Mouse (Mus musculus): ENCODE measurements around the gene Hhipl1.

Hhipl1 gene

DNA sequence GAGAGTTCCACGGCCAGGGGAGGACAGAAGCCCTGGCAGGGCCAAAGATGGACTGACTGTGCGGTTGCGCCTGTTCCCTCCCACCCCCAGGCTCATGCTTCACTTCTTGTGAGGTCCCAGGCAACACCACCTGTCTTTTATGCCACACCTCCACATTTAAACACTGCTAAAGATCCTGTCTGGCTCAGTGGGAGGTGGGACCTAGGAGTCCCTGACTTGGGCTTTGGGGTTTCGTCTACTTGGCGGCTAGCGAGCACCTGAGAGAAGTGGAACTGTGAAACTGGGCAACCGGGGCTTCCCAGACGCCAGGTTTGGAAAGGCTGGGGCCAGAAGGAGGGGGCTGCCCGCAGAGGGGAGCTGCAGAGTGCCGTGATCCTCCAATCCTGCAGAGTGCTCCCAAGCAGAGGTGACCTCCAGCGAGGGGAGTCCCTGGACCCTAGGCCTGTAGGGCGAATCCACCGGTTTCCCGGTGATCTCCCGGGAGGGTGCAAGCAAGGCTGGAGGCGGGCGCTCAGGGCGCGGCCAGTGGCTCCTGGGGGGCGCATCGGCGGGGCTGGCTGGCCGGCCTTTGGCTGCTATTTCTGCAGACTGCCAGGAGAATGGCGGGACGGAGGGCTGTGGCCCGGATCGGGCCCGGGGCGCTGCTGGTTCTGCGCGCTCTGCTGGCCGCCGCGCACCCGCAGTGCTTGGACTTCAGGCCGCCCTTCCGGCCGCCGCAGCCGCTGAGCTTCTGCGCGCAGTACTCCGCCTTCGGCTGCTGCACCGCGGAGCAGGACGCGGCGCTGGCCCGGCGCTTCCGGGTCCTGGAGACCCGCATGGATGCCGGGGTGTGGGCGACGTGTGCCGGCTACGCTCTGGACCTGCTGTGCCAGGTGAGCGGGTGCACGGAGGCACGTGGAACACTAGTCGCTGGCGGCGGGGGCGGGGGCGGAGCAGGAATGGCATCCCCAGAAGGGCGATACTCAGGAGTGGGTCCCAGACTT lies at the start of gene Hhipl1:
Hhipl1 (plus strand) TSS at position 459 of the 983 bp plus-strand sequence.
- DNase-seq (ENCODE audit: low read depth, low spot score): no peak

DNA sequence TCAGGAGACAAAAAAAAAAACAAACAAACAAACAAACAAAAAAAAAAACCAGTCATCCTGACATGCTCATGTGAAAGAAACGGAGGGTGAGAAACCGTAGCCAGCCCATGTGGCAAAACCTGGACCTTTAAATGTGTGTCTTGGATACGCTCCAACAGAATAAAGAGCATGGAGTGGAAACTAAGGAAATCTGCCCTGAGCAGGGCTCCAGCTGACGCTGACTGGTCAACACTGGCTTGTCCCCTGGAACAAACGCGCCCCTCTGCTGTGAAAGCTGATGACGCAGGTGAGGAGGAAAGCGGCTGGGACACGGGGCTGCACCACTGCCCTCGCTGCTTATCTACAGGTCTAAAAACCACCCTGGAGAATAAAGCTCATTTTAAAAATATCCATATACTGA lies 49.3 kb upstream of the Hhipl1 start:
- no peak for DNase-seq (ENCODE audit: low read depth, low spot score)

DNA sequence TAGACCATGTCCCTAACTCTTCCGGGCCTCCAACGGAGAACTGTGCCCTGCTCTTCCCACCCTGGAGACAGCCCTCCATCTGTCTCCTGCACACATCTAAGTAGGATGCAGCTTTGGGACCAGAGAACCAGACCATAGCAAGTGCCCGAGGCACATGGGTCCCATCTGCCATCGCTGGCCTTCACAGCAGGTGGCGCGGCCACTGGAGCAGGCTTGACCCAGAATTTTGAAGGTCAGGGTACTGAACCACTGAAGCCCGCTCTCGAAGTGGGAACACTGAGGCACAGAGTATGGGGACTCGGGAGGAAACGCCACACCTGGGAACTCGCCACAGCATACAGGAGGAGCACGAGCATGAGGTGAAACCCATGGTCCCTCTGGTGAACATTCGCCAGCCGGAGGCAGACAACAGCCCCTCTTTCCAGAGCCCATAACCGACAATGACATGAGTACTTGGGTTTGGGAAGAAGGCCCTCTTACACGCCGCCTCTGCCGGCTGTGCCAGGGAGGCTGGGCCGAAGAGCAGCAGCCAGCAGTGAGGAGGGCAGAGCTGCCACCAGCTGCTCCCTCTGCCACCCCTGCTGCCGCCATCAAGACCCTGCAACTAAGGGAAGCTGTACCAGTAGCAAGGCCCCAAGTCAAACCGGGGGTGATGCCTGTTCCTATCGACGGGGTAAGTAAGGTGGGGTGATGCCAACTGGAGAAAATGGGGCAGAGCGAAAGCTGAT lies 46.6 kb upstream of the Hhipl1 start:
- DNase-seq (ENCODE audit: low read depth, low spot score): no peak

DNA sequence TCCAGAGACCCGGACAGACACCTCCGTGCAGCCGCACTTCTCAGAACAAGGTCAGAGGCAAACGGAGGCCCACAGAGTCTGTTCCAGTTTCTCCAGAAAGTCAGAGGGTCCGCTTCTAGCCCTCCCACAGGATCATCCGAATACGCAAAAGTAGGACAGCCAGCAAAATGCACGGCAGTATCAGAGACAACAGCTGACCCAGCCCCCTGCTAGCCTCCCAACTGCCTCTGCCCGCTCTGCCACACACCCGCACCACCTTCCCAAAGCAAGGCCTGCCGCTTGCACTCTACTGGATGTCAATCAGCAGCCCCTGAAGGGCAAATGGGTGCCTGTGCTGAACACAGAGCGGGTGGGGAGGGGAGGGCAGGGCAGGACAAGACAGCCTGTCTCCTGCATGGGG lies 45.1 kb upstream of the Hhipl1 start:
- no peak for DNase-seq (ENCODE audit: low read depth, low spot score)

DNA sequence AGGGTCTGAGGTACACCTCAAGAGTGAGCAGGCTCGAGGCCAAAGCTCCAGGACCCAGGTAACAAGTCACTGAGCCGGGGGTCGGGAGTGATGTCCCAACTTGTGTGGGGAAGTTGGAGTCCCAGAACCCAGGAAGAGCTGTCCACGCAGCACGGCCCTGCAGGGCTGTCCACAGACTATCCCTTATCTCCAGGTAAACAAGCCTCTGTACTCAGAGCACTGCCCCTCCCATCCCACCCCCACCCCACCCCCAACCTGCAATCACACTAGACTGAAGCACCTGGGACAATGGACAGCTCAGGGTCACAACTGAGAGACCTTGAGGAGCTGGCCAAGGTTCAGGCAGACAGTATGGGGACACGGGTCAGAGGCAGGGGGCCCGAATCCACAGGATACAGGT lies 41.2 kb upstream of the Hhipl1 start:
- DNase-seq (ENCODE audit: low read depth, low spot score): no peak

DNA sequence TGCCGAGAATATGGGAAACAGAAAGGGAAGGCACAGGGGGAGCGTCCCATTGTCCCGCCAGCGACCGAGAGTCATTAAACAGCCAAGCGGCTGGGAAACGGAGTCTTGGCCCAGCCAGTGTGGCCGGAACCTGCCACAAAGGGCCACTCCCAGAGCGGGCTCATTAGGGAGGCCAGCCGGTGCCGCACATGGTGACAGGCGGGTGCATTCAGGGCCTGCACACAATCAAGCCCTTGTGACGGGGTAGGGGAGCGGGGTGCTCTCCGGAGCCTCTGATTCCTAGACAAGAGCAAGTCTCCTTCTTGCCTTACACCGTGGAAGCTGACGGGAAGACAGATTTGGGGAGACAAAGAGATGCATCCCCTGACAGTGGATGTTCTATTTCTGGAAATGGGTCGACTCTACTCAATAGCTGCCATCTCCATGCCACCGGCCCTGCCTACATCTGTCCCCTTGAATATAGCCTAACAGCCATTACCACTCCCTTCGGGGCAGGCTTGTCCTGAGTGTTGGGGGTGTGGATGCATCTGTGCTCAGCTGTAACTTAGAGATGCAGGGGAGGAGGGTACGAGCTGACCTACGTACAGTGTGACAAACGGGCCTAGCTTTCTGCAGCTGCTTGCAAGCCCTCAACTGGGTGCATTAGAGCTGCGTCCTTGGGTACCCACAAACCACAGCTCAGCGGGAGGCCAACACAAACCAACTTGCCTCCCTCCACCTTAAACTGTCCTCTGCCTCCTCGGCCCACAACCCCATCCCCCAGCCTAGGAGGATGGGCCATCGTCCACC lies 40.0 kb upstream of the Hhipl1 start:
- DNase-seq (ENCODE audit: low read depth, low spot score): no peak

DNA sequence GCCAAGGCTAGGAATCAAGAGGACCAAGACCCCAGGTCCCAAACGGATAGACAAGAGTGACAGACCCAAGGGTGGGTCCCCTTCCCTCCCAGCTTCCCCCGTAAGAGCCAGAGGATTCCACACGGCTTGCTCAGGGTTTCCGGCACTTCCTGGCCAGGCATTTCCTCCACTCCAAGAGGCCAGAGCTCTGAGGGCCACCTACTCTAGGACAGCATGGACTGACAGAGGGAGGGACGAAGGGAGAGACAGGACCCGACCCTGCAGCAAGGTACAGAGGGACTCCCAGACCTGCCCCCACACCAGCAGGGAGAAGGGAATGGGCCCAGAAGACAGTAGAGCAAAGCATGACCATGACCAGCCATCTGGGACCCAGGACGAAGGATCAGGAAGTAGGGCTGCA lies 38.4 kb upstream of the Hhipl1 start:
- no peak for DNase-seq (ENCODE audit: low read depth, low spot score)

DNA sequence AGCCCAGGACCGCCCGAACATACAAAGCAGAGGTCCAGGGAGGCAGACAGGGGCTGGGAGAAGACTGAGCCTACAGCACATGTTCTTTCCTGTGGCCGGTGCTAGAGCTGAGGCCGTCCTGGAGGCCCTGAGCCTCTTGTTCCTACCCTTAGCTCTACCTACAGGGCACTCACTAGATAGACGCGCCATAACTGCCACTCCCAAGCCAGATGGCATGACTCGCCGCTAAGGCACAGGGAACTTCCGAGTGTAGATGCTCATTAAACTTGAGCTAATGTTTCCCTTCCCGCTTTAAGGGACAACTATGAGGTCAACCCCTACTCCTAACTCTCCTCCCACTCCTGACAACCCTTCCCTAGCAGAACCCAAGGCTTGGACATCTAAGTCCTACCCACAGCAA lies 37.1 kb upstream of the Hhipl1 start:
- DNase-seq (ENCODE audit: low read depth, low spot score): no peak

DNA sequence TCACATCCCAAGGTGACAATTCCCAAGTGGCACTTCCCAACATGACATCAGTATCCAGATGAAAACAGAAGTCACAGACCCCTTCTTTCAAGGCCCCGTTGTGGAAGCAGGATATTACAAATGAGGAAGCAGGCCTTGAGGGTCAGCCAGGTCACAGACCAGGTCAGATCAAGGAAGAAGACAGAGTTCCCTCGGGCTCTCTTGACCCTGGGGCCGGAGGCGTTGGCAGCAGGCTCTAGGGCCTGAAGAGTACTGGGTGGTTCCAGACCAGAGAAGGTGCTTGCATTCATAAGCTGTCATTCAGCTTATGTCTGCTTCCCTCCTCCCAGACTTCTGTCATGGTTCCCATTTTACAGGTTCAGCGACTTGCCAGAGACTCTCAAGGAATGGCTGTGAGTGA lies 36.4 kb upstream of the Hhipl1 start:
- DNase-seq (ENCODE audit: low read depth, low spot score): no peak

DNA sequence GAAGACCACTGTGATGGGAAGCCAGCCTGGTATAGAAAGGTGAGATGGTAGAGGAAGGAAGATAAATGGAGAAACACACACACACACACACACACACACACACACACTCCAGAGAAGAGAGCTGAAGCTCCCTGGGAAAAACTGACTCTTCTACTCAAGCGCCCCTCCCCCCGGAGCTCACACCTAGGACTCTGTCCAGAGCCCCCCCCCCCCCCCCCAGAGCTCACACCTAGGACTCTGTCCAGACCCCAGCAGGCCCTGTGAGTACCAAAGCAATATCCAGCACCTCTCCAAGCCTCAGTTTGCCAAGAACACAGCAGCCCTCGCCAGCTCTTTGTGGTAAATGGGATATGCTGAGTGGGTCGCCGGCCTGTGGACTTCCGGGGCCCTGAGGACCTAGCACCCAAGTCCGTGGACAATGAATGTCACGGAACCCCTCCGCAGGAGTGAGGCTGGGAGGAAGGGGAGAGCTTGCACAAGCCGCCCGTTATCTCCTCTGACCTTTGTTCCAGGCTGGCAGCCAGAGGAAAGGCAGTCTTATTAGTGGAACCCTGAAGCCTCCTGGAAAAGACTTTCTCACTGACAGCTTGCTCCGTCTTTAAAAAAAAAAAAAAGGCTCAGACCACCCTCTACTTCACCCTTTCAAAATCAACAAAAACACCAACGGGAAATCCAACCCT lies 35.7 kb upstream of the Hhipl1 start:
- no peak for DNase-seq (ENCODE audit: low read depth, low spot score)

DNA sequence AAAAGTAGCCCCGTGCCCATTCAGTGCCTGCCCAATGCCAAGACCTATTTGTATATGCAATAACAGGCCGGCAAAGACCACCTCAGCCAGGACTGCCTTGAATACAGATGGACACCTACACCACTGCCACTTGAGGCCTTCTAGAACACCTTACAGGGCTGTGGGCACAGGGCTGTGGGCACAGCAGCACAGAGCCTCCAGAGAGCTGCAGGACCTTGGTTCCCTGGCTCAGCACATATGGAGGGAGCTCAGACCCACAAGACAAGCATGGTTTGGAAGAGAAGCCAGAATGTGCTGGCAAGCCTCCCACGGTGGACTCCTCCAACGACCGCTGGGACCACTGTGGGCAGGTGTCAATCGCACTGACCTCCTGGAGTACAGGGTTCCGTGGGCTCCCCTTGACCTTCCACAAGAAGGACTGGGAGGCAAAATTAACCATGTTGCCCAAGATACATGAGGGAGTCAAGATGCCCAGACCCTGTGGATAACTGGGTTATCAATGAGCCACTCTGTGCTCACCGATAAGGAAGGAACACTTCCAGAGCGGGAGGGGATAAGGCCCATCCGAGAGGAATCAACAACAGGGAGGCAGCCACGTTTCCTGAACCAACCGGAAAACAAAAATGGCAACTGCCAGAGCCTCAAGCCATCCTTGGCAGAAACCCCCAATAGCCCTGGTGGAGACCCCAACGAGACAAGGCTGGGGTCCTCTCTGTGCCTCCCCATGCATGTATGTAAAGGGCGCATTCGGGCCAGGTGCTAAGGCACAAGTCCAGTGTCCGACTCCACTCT lies 34.5 kb upstream of the Hhipl1 start:
- no peak for DNase-seq (ENCODE audit: low read depth, low spot score)

DNA sequence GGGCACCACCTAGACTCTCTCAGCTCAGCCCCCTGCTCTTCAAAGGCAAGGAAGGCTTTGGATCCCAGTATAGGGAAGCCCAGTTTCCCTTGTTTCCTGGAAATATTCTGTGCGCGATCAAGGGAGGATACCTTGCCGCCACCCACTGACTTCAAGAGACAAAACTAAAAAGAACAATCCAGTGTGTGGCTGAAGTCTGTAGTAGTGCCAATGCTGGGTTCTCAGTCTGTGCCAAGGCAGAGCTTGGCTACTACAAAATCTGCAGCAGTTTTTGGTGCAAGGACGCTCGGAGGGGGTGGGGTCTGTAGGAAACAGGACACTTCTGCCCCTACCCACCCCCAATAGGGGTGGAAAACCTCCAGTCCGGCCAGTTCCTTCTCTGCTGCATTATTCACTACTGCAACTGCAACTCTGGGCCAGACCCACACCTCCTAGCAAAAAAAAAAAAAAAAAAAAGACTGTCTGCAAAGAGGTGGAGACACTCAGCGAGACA lies 33.9 kb upstream of the Hhipl1 start:
- DNase-seq (ENCODE audit: low read depth, low spot score): no peak

DNA sequence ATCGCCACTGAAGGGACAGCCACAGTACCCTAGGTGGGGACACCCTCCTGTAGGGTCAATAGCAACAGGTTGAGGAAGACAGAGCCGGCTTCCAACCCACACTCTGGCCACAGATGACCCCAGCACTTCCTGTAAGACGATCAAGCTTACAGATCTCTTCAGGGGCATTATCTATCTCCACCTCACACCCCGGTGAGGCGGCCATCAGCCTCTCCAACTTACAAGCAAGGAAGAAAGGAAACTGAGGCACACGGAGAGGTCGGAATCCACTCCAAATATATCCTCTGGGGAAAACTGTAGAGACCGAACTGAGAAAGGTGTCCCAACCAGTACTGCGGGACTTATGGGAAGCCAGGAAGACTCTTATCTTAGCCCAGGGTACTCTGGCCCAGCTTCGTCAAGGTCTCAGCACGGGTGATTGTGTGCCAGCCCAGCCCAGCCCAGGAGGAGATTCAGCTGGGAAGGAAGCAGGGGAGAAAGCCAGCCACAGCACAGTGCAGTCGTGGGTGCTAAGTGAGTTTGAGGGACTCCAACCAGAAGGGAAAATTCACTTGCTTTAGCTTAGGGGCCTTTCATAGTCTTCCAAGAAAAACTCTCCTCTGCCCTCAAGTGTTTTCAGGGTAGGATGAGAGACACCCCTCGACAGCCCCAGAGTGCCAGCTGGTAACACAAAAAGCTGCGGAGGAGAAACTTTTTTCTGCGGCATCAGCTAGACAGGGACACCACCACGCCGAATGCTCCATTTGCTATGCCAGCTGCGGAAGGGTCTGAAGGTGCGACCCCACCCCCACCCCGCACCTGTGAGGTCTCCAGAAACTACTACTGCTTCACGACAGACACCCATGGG lies 32.4 kb upstream of the Hhipl1 start:
- no peak for DNase-seq (ENCODE audit: low read depth, low spot score)

DNA sequence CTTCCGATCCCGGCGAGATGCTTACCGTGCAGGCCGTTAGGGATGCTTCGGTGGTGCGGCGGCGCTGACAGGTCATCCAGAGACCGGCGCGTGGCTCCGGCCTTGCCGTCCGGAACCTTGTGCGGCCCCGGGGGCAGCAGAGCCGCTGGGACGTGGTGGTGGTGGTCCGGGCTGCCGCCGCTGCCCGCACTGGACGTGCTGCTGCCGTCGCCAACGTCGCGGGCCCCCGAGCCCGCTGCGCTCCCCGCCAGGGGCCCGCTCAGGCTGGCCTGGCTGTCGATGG lies 31.8 kb upstream of the Hhipl1 start:
- DNase-seq (ENCODE audit: low read depth, low spot score): no peak

DNA sequence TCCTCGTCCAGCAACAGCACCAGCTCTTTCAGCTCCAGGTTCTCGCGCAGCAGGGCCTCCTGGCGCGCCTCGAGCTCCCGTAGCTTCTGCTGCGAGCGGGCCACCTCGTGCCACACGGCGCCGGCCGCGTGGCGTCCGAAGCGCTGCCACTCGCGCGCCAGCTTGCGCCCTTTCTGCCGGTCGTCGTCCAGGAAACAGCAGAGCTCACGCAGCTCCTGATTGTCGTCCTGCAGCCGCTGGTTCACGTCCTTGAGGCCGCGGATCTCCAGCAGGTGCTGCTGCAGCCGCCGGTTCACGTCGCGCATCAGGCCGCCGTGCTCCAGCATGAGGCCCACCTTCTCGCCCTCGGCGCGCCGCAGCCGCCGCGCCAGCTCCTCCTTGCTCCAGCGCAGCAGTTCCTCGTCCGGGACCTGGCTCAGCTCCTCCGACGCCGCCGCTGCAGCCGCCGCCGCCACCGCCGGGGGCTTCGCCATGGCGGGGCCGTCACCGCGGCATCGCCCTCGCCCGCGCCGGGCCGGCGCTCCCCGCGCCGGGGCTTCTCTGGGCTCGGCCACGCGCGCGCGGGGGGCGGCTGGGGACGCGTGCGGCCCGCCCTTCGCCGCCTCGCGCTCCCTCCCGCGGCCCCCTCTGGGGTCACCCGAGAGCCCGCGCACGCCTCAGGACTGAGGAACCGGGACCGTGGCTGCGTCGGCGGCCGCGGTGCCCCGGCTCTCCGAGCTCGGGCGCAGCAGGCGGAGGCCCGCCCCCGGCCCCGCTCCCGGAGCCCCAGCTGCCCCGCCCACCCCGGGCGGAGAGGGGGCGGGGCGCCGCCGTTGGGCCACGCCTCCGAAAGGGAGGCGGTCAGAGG lies 31.2 kb upstream of the Hhipl1 start, which contains the start of gene Ccdc85c:
Ccdc85c (minus strand) TSS at position 765 of the 847 bp plus-strand sequence.
- no peak for DNase-seq (ENCODE audit: low read depth, low spot score)

DNA sequence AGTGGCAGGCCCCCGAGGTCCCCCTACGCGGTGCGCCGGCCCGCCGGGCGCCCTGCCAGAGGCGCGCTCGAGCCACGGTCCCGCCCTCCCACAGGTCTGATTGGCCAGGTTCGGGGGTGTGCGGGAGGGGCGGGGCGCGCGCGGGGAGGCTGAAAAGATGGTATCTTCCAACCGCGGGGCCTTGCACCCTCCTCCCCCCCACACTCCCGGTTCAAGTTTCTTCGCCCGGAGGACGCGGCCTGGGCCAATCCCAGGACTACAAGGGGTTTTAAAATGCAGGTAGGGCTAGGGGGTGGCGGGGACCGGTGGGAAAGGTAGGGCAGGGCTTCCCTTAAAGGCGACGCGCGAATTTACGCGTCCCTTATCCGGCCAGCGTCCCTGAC lies 30.6 kb upstream of the Hhipl1 start:
- peak; percentile 96 for DNase-seq (ENCODE audit: low read depth, low spot score)

DNA sequence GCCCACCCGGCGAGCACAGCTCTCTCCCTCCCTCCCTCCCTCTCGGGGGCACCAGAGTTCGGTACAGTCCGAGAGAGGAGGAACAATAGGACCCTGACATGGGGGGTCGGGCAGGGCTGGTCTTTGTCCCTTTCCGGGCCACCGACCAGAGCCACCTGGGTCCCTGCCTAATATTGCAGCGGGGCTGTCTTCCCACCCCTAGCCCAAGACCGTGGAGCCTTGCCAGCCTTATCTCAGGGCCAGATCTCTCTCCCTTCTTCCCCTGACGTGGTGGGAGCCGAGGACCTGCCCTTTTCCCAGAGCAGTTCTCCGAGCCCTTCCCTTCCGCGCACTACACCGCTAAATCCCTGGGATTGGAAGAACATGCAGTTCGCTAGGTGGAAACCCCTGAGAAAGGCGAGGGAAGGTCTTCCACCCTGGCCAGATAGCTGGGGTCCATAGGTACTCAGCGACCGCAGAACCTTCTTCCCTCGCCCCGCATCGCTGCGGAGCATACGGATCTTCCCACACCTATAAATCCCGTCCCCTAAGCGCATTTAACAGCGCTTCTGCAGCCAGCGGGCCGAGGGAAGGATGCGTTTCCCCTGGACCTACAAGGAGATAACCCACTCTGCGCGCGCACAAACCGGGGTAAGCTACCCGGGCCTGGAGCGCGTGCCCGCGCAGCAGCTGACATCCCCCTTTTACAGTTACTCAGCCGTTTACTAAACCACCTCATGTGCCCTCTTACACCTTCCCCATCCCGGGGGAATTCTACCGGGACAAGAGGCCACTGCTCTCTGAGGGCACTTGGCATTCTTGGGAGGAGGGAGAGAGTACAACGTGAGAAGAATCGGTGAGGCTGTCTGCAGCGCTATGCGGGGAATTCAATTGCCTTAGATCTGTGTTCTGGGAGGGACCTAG lies 29.9 kb upstream of the Hhipl1 start:
- DNase-seq (ENCODE audit: low read depth, low spot score): no peak

DNA sequence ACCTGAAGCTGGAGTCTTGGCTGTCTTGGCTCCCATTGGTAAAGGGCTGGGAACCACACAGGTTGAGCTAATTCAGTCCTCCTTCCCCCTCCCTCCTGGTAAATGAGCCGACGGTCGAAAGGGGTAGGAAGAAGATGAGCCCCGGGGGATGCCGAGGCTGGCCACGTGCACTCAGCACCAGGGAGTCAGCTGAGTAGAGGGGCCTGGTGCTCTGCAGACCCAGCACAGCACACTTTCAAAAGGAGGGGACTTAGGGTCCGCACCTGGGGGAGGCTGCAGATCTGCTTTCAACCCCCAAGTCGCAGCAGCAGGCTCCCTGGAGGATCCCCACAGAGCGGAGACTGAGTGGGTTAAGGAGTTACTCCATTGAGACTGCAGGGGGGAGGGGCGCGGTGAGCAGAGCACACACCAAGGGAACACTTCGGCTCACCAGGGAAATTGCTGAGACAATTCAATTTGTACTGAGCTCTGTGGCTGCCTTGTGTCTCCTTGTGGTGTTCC lies 28.7 kb upstream of the Hhipl1 start:
- no peak for DNase-seq (ENCODE audit: low read depth, low spot score)

All from embryo, embryonic 11.5 days (tissue).